28 mouse cellular contexts compared by ENCODE assay signal in the genomic region with DNA sequence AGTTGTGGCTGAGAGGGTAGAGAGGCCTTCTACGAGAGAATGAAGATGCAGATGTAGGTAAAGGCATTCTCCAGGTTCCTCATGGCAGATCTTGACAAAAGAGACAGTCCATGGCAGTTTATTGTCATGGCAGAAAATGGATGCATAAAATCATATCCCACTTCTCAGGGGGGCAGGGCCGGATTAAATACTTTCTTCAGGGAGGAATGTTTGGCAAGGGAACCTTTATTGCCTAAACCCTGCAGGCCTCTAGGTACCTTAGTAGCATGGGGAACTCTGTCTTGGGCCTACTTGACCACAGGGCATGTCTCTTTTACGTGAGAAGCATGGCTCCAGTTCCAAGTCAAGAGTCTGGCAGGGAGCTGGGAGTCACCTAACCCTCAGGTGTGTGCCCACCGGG.
"Had no signal": no experiment of that assay in that cellular context is flagged by ENCODE, and none has a peak within 500 bp of the region (broad histone marks: within the 10 kb centered on the region; RNA-seq: fewer than 3 reads in every experiment).

No protein-coding gene starts in this region.

- H3K9me3 ChIP-seq: limb, embryonic 10.5 days; limb, embryonic 12.5 days; limb, embryonic 13.5 days; limb, embryonic 15.5 days; liver, embryonic 12.5 days; liver, embryonic 13.5 days; liver, embryonic 15.5 days; lung, embryonic 15.5 days; midbrain, embryonic 10.5 days; midbrain, embryonic 12.5 days; midbrain, embryonic 13.5 days; midbrain, embryonic 15.5 days; neural tube, embryonic 12.5 days had no signal

- H3K27me3 ChIP-seq: limb, embryonic 12.5 days; limb, embryonic 13.5 days; limb, embryonic 15.5 days; liver, embryonic 12.5 days; liver, embryonic 13.5 days; liver, embryonic 15.5 days; lung, embryonic 15.5 days; megakaryocyte, embryonic 14.5 days; midbrain, embryonic 12.5 days; midbrain, embryonic 13.5 days; midbrain, embryonic 15.5 days; neural tube, embryonic 12.5 days had no signal

- DNase-seq: left cerebral cortex, postnatal 4 days; liver; liver, embryonic 13.5 days; liver, postnatal 0 days; lung, adult 18-20 months; lung, adult 2 months; lung, embryonic 14.5 days; lung, postnatal 10 days; lung, postnatal 14 days; lung, postnatal 36 days; lung, postnatal 4 days; midbrain, embryonic 14.5 days had no signal

- H3K27ac ChIP-seq: limb, embryonic 10.5 days; limb, embryonic 12.5 days; limb, embryonic 13.5 days; limb, embryonic 15.5 days; liver, embryonic 12.5 days; liver, embryonic 13.5 days; liver, embryonic 14.5 days; liver, embryonic 15.5 days; lung, embryonic 15.5 days; macrophage; midbrain, embryonic 10.5 days; midbrain, embryonic 12.5 days; midbrain, embryonic 13.5 days; midbrain, embryonic 15.5 days; neural tube, embryonic 12.5 days had no signal

- H3K36me3 ChIP-seq: limb, embryonic 10.5 days; limb, embryonic 12.5 days; limb, embryonic 13.5 days; limb, embryonic 15.5 days; liver, embryonic 12.5 days; liver, embryonic 13.5 days; liver, embryonic 15.5 days; lung, embryonic 15.5 days; midbrain, embryonic 10.5 days; midbrain, embryonic 12.5 days; midbrain, embryonic 13.5 days; midbrain, embryonic 15.5 days; neural tube, embryonic 12.5 days had no signal

- H3K4me1 ChIP-seq: limb, embryonic 10.5 days; limb, embryonic 12.5 days; limb, embryonic 13.5 days; limb, embryonic 15.5 days; liver, embryonic 12.5 days; liver, embryonic 13.5 days; lung, embryonic 15.5 days; midbrain, embryonic 10.5 days; midbrain, embryonic 12.5 days; midbrain, embryonic 13.5 days; midbrain, embryonic 15.5 days; neural tube, embryonic 12.5 days had no signal

- H3K4me3 ChIP-seq: limb, embryonic 10.5 days; limb, embryonic 12.5 days; limb, embryonic 13.5 days; limb, embryonic 15.5 days; liver, embryonic 12.5 days; liver, embryonic 13.5 days; liver, embryonic 15.5 days; lung, embryonic 15.5 days; megakaryocyte, embryonic 14.5 days; midbrain, embryonic 10.5 days; midbrain, embryonic 12.5 days; midbrain, embryonic 13.5 days; midbrain, embryonic 15.5 days; myocyte; neural tube, embryonic 12.5 days had no signal
